Mouse (Mus musculus): ENCODE data around the gene BB287469. TPM values are rescaled to one million over a fixed set of nuclear protein-coding genes. Genes with fewer than 3 reads are reported as not detected.

Gene BB287469
- polyA plus RNA-seq, 1 experiment from 2014 or later: not detected

Other genes with a start within 250 kb of the BB287469 start
- gene Oog1, start 213.9 kb upstream of the BB287469 start, polyA plus RNA-seq (2015; fragmentation: Nextera tagmentation; extraction: Ambion mirVana): not detected in 2 replicates
- gene Gm4027, start 197.7 kb upstream of the BB287469 start, polyA plus RNA-seq (2015; fragmentation: Nextera tagmentation; extraction: Ambion mirVana): not detected in 2 replicates
- gene Gm16381, start 172.0 kb upstream of the BB287469 start, polyA plus RNA-seq (2015; fragmentation: Nextera tagmentation; extraction: Ambion mirVana): not detected in 2 replicates
- gene Gm21319, start 40.8 kb upstream of the BB287469 start, polyA plus RNA-seq (2015; fragmentation: Nextera tagmentation; extraction: Ambion mirVana): not detected in 2 replicates
- gene Gm21936, start 21.1 kb upstream of the BB287469 start, polyA plus RNA-seq (2015; fragmentation: Nextera tagmentation; extraction: Ambion mirVana): not detected in 2 replicates
- not detected in 2 replicates for gene Gm2001, start 25.8 kb downstream of the BB287469 start, polyA plus RNA-seq (2015; fragmentation: Nextera tagmentation; extraction: Ambion mirVana)
- not detected in 2 replicates for gene Gm2016, start 57.5 kb downstream of the BB287469 start, polyA plus RNA-seq (2015; fragmentation: Nextera tagmentation; extraction: Ambion mirVana)
- not detected in 2 replicates for gene Gm2022, start 78.8 kb downstream of the BB287469 start, polyA plus RNA-seq (2015; fragmentation: Nextera tagmentation; extraction: Ambion mirVana)
- gene Gm2035, start 103.3 kb downstream of the BB287469 start, polyA plus RNA-seq (2015; fragmentation: Nextera tagmentation; extraction: Ambion mirVana): not detected in 2 replicates
- gene Gm2042, start 137.5 kb downstream of the BB287469 start, polyA plus RNA-seq (2015; fragmentation: Nextera tagmentation; extraction: Ambion mirVana): not detected in 2 replicates
- not detected in 2 replicates for gene Gm2075, start 195.3 kb downstream of the BB287469 start, polyA plus RNA-seq (2015; fragmentation: Nextera tagmentation; extraction: Ambion mirVana)
- not detected in 2 replicates for gene Gm6803, start 202.2 kb downstream of the BB287469 start, polyA plus RNA-seq (2015; fragmentation: Nextera tagmentation; extraction: Ambion mirVana)
- gene Gm2056, start 210.4 kb downstream of the BB287469 start, polyA plus RNA-seq (2015; fragmentation: Nextera tagmentation; extraction: Ambion mirVana): not detected in 2 replicates

All from midbrain, embryonic 15.5 days (tissue).